Mouse (Mus musculus) lung, postnatal 14 days (tissue): Measurements from ENCODE around the gene Fap.

Experiments used
- DNase-seq: peaks from one replicate; pipeline ENCODE4 v3.0.0; 2021

Fap gene

DNA sequence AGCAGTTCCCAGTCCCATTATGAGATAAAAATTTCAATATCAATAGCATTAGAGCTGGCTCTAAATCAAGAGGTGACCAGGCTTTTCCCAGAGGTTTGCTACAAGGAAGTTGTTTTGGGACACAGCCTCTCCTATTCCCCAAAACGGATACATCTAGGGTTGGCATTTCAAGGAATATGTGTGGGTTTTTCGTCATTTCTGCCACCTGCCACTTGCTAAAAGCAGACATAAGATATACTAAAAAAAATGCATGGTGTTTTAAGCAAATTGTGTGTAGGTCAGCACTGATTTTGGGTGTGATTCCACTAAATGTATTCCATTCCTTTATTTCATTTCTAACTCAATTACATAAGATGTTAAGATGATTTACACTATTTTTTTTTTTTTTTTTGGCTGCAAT, 56.1 kb downstream of the Fap start:
- DNase-seq, result no peak

DNA sequence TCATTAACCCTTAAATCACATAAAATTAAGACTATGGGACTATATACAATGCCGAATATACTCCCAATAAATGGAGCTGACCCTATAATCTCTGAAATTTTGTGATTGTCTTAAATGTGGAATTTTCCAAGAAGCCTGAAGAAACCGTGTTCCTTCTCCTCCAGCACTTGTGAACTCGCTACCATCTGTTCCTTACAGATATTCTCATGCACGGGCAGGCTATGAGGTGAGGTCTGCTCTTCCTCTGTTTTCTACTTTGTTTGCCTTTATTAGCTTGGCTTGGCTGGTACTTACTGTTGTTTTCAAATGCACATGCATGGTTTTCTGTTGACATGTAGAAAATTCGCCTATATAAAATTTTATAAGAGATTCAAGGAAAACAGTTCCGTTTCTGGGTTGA, 59.4 kb downstream of the Fap start:
- no peak for DNase-seq

DNA sequence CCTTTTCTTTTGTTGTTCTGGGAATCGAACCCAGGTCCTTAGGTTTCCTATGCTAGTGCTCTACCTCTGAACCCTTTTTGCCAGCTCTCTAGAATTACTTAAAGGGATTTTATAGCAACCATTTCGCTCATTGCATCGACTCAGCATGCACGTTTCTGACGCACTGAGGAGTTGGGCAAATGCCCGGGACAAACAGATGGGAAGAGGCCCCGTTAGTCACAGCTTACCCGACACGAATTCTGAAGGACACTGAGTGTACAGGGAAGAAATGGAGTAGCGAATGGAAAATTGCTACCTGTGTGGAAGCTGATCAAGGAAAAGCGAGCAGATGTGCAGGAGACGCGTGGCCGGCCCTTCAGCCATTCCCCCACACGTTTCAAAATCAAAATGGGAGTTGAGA, 60.4 kb downstream of the Fap start:
- DNase-seq, result no peak

DNA sequence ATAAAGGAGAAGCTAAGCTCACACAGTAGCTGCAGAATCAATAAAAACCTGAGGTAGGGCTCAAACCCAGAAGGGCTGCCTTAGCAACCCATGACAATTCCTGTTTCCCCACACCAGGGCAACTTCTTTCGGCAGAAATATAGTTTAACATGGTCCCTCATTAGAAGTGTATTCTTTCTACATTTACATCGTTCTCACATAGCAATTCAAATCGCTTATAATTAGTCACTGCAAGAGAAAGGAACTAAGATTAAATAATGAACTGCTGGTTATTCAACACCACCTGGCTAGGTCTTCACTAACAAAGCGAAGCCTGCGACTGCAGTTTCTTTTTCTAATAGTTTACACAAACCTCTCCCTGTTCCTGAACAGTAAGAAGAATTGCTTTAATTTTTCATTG, 66.7 kb downstream of the Fap start:
- no peak for DNase-seq

DNA sequence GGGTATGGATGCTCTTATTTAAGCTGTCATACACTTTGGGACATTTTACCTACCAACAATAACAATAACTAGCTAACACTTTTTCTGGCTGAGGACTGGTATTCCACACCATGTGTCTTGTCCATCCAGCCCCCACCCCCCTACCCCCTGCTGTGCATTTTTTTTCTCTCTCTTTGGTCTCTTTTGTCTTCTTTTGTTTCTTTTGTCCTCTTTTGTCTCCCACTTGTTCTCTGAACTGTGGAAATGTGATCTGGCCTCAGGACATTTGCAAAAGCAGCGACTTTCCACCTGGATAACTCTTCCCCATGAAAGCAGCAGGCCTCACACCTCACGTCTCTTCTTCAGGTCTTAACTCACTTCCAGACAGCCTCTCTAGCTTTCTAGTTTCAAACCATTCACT, 67.4 kb downstream of the Fap start:
- no peak for DNase-seq

DNA sequence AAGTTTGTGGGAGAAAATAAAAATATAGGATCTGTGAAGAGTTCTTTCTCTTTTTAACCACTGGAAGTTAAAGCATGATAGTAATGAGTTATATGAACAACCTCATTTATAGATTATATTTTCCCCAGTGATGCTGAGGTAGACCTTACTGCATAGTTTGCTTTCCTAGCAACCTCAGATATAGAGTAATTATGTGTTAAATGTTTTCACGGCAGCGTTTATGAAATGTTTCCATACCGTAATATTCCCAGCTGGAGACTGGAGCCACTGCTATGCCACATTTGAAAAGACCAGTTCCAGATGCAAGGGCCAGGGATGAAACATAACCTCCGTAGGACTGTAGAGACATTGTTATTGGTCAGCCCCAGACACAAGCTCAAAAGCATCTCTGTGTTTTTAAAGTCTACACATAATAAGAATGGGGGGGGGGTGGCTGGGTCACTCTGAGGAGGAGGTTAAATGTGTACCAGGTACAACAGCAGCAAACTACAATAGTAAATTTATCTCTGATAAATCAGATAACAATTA, 69.5 kb downstream of the Fap start:
- DNase-seq, result no peak

DNA sequence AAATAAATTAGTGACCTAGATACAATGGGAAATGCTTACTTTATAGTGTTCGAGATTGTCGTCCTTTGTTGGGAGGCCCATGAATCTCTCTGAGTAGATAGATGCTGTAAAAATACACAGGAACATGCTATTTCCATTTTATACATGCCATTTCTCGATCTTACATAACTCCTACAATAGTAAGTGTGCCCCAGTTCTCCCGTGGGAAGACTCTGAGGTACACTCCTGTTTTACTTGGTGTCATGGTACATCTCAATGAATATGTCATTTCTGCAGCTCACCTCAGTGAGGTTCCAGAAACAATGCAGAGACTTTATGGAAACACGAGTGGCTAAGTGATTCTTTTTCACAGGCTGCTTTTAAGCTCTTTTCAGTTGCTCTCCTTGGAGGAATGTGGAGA, 70.5 kb downstream of the Fap start:
- no peak for DNase-seq

DNA sequence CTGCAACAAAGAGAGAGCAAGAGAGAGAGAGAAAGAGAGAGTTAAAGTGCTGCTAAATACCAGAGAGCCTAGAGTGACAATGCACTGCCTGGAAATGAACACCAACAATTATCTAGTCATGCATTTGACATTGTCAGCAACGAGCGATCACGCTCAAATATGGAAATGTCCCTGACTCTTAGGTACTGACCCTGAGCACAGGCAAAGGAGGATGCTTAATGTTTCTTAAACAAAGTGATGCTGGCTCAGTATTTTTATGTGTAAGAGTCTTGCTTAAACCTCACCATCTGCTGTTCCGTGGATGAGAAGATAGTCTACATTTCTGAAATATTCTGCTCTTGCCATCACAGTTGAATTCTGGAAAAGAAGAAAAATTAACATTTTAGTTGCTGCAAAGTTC, 71.4 kb downstream of the Fap start:
- DNase-seq, result no peak

DNA sequence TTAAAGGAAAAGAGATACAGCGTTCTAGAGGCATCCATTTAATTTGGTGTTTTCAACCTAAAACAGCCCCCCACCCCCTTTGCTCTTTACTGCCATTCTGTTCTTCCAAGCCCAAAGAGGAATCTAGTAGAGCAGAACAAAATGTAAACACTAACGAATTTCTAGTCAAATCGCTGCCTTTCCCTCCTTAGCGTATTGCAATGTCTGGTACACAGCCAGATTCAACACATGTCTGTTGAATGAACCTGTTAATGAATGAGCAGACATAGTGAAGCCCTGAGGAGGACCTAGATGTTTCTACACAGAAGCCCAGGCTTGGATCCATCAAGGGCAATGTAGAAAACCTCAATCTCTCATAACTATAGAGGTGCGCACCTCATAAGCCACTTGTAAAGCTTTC, 75.1 kb downstream of the Fap start:
- DNase-seq, result no peak

DNA sequence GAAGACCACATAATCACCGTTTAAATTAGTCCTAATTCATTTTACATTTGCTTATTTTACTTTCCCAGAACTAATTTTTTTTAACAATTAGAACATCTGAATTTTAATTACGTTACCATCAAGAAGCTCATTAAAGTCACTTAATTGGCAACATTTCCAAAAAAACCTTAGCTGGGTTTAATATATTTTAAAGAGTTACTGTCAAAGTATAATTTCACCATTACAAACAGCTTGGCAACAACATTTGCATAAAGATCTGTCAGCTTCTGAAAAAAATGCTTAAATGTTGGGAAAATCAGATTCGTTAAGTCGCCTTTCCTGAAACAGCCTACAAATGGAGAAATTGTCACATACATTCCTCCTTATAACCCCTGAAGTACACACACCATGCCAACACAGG, 75.8 kb downstream of the Fap start:
- DNase-seq, result no peak

DNA sequence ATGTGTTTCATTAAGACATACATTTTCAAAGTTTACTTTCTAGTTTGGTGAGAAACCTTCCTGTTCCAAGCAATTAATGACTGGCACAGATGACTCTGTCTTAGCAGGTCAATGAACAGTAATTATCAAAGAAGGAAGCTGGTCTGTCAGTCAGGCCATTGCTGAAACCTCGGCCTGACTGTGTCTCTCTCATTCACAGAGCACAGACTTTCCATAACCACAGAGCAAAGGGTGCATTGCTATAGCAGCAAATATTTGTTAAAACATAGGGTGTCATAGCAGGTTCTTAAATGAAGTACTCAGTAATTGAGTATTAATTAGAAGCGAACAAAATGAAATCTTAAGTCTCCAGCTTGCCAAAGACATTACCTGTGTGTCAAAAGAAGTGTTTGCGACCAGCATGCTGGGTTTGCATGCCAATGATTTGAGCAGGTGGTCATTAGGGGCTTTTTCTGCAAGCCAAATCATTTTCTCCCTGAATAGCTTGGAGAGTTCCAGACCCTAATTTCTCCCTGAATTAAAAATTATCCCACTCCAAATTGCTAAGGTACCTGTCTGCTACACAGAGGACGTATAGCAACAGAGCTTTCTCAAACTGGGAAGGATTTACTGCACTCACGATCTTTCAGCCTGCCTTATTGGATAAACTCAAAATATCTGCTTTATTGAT, 76.4 kb downstream of the Fap start:
- DNase-seq, result no peak

DNA sequence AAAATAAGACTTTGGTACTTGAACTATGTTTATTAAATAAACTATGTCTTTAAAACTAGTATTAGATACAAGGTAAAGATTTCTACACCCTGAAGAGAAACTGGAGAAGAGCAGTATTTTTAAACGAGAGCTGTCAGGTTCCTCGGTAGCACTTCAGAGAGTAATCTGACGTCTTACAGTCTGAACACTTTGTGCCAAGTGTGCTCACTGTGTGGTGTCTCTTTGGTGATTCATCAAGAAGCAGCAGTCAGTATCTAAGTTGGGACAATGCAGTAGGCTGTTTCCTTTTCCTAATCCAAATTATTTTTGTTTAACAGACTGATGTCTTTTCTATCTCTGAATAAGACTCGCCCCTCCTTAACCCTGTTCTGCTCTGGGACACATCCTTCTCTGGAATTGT, 78.5 kb downstream of the Fap start:
- no peak for DNase-seq

DNA sequence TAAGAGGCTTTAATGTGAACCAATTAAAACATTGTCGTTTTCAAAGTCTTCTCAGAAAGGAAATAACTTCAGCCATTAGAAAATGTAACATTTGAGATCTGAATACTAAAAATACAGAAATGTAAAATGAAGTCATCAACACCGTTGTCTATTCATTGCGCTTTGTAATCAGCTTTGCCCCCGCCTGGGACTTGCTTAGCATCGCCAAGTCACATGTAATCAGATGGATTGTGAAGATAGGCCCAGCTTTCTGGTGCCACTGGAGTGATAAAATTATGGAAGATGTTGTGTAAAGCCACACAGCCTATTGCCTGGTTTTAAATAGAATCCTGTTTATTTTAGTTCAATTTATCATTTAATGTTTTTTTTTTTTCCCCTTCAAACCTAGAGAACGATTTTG, 84.0 kb downstream of the Fap start:
- DNase-seq, result no peak

DNA sequence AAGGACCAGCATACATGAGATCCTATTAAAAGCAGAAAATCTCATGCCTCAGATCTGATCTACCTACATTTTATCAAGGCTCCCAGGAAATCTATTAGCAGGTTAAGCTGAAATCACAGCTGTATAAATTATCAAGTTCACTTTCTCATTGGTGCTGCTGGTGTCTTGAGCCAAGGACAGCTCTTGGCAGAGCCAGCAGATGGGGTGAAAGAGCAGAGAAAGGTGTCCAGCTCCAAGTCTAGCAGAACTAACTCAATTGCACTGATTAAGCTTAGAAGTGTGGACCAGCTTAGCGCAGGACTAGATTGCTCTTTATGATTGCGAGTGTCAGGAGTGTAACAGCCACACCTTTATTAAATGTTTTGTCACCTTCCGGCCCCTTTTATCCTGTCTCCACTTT, 89.0 kb downstream of the Fap start:
- no peak for DNase-seq

DNA sequence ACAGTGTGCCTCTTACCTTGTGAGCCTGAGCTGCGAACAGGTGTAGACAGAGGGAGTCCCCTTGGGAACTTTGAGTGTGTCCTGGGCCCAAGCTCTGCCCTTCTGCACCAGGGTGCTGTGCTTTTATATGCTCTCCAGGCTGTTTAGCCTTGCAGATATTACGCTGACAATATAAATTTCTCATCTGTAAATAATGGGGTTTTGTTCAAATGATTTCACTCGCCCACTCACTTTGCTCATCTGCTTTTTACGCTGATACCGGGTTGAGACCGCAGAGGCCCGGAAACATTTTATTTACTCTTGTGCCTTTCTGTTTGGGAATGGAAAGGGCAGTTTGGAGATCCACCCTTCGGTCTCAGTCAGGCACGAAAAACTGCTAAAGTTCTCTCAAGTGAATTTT, 90.3 kb downstream of the Fap start, which contains the start of gene Gcg:
Gene Gcg (minus strand): TSS at position 101 of the 400 bp plus-strand sequence.
- no peak for DNase-seq

DNA sequence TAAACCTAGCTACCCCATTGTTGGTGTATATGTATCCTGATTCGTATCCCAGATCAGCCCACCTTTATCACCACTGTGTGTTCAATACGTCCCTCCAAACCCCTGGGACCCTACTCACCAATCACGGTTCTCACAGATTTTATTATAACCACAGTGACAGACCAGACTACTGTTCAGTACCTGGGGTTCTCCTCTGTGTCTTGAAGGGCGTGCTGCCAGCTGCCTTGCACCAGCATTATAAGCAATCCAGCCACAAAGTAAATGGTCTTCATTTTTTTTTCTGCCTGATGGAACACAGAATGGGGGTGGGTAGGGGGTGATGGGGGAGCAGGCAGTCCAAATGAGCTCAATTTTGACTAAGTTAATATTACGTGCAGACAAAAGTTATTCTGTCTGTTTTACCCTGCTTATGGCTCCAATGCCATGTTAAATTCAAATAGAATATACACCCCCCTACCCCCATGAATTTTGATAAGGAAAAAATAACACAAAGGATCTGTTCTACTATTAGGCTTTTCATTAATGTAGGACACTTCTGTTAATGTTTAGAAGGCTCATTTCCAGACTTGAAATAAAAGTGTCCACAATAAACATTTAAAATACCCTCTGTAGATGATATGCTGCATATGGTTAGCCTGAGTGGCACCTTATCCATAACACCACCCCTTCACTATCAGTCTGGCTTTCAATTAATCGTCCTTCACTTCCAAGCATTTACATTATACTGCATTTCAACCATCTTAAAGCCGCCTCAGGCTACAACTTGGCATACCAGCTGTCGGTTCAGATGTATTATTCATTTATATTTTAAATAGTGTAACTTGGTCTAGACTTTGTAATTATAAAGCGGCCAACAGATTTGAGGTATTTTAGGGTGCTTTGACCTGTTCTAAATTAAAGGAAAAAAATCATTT, 93.3 kb downstream of the Fap start:
- no peak for DNase-seq

DNA sequence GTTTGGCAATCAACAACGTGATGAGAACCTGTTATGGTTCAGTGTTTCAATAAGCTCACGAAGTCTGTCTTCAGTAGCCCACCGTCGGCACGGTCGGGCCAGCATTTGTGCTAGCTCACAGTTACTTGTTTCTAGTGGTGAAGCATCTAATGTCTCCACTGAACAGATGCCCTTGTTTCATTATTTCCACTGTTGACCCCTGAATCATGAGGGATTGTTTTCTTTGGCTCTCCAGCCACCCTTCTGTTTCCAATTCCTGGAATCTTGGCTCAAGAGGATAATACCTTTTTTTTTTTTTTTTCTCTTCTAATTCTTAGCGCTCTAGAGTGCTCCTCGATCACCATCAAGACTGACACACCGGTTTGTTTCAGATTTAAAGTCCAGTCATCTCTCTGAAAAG, 104.3 kb downstream of the Fap start:
- DNase-seq, result no peak

DNA sequence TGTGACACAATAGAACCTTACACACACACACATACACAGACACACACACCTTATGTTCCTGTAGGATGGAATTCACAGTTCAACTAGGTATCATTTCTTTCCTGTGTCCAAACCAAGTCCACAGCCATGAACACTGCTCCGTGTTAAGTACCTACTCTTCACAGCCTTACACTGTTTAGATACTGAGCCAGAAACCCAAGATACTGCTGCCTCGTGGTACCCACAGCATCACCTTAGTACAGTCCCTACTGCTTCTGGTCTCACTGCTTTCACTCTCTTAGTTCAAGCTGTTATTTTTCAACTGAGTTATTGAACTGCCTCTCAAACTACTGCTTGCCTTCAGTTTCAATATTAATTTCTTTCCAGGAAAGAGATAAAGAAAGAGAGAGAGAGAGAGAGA, 110.6 kb downstream of the Fap start:
- DNase-seq, result no peak

DNA sequence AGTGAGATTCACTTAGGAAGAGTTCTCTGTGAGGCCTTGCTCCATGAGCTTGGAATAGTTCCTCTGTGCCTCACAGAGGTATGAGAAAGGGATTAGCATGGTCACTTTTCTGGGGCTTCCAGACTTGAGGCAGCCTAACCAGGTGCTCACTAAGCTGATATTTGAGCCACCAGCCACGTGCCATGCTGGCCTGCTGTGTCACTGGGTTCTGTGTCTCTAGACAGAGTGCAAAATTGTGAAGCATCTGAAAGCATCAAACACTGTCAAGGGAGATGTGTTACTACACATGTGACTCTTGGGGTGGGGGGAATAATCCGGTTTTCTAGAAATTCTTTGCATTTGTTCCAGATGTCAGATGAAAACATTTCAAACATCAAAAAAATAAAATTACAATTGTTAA, 111.7 kb downstream of the Fap start:
- no peak for DNase-seq

DNA sequence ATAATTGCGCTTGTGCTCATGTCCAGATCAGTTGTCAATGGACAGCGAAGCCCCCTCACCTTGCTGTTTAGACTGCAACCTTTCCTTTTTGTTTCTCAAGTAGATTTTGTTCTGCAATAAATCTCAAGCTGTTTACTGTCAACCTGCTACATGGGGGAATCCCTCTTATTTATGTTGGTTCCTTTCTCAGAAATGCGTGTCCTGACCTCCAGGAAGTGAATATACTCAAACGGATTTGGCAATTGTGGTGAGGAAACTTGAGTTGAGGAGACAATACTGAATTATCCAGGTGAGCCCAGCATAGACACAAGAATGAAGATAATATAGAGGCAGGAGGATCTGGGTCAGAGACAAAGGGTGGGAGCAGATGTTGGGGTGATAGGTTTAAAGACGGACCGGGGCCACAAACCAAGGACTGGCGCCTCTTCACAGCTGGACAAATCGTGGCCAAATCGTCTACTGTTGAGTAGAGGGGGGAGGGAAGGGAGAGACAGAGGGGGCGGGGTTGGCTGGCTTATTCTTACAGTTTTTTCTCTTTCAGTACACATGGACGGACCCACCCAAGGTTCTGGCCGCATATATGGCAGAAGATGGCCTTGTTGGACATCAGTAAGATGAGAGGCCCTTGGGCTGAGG, 112.9 kb downstream of the Fap start:
- DNase-seq, result no peak

DNA sequence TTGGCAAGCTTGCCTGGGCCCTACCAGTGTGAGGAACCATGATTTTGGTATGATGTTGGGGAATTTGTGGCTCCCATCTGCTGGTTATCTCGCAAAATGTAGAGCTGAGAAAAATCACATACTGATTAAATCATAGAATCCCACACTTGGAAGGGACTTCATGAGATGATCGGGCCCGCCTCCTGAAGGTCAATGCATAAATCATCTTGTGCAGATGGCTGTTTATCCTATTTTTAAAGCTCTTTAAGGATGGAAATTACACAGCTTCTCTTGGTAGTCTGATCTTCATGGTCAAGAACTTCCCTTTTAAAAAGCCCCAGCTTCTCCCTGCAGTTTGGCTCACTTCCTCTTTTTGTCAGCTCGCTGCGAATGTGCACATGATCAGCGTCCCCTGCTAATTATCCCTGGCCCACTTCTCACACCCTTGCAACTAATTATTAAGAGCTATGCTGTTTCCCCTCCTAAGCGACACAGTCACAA, 113.6 kb downstream of the Fap start:
- no peak for DNase-seq

DNA sequence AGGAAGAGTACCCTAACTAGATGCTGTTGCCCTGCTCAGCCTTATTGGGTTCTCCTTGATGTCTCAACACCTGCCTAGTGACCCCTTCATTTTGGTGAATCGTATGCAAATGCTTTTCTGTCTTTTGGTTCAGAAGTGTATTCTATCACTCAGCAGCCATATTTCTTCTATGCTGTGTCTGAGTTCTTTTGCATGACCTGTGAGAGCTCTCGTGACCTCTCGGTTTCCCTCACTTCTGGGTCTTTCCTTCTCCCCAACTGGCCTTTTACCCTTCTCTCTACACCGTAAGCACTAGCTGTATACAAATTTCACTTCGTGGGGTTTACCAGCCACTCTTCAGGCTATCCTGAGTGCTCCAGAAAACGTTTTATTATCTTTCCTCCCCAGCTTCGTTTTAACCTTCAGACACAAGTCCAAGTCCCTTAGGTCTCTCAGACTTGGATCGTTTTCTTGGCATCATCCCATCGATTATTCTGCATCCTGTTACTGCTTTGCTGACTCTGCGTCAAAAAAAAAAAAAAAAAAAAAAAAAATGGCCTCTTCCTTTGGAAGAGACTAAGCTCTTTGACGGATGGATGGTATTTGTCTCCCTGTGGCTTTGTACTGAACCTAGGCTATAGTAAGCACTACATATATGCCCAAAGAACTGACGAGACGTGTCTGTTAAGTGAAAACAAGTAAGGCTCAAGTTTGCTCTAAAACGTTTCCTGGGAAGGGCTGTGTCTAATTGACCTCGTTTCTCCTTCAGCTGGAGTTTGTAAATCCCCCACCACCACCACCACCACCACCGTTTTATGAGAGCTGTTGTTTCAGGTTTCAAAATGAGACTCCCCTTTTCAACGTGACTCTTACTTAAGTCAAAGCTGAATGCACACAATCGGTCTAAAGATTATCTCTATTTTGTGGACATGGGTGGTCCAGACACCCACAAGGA, 114.4 kb downstream of the Fap start:
- DNase-seq, result no peak

DNA sequence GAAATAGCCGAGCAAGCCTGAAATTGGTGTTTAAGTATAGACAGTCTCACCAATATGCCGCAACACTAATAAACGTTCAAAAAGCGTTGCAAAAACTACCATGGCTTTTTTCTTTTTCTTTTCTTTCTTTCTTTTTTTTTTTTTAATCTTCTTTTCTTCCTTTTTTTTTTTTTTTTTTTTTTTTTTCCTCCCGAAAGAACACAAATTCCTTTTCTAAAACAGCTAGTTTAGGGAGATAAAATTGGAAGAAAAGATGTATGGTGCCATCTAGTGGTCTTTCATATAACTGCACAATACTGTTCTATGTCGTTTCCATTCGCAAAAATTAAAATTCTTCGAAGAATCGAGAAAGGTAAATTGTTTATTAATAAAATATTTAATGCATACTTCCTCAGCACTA, 115.8 kb downstream of the Fap start:
- no peak for DNase-seq
